Mouse (Mus musculus) lung, postnatal 14 days (tissue): ENCODE measurements around the gene Bspry.
"Not testable (repeated sequence)": the region's sequence is repeated elsewhere in the genome, so short reads cannot be mapped to it uniquely, and the experiment has no call there.

ENCODE experiments used
- DNase-seq: peaks from one replicate; pipeline ENCODE4 v3.0.0; 2021

The Bspry gene

DNA sequence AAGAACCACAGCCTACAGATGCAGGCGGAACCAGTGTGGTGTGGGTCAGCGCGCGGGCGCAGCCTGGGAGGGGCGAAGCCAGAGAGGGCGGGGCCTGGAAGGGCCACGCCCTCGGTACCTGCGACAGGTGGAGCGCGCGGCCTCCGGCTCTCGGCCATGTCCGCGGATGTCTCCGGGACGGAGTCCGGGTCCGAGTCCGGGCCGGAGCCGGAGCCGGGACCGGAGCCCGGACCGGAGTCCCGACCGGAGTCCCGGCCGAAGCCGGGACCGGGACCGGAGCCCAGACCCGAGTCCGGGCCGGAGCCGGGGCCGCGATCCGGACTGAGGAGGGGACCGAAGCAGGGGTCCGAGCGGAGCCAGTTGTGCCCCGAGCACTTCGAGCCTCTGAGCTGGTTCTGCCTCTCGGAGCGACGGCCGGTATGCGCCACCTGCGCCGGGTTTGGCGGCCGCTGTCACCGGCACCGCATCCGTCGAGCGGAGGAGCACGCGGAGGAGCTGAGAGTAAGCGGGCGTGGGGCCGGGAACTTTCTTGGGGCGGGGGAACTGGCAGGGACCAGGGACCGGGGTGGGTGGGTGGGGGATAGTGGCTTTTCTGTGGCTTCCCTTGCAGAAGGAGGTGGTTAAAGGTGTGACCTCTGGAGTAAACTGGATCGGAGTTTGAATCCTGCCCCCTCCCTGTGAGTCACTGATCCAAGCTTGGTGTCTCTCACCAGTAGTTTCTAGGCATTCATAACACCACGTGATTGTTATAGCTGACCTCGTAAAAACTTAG lies at the start of gene Bspry:
TSS of gene Bspry (plus strand) at position 117 of the 772 bp plus-strand sequence.
- DNase-seq, result peak; percentile 60

DNA sequence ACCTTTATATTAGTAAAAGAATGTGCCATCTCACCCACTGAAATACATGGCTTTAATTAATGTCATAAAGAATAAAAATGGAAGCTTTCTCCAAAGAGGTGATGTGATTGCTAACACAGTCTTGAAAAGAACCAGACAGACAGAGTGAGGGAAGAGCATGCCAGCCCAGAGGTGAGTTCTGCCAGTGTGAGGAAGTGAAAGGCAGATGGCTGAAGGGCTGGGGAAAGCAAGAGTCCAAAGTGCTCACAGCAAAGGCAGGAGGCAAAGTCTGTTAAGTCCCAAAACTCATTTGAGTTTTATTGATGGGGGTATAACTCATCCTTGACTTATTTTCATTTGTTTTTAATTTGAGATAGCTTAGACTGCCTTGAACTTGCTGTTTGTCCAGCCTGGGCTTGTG lies 49.2 kb upstream of the Bspry start:
- no peak for DNase-seq

DNA sequence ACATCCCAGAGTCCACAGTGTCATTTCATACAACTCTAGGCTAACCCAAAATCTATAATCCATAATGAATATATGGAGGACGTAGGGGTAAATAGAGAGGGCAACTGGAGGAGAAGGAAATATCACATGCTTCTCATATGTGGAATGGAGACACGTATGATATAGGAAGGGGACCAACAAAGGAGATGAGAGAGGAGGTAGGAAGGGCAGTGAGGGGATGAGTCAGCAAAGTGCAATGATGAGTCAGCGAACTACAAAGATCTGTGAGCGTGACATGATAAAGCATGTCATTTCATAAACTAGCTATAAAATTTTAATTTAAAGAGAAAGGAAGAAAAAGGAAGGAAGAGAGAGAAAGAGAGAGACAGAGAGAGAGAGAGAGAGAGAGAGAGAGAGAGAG lies 48.3 kb upstream of the Bspry start:
- DNase-seq, result no peak

DNA sequence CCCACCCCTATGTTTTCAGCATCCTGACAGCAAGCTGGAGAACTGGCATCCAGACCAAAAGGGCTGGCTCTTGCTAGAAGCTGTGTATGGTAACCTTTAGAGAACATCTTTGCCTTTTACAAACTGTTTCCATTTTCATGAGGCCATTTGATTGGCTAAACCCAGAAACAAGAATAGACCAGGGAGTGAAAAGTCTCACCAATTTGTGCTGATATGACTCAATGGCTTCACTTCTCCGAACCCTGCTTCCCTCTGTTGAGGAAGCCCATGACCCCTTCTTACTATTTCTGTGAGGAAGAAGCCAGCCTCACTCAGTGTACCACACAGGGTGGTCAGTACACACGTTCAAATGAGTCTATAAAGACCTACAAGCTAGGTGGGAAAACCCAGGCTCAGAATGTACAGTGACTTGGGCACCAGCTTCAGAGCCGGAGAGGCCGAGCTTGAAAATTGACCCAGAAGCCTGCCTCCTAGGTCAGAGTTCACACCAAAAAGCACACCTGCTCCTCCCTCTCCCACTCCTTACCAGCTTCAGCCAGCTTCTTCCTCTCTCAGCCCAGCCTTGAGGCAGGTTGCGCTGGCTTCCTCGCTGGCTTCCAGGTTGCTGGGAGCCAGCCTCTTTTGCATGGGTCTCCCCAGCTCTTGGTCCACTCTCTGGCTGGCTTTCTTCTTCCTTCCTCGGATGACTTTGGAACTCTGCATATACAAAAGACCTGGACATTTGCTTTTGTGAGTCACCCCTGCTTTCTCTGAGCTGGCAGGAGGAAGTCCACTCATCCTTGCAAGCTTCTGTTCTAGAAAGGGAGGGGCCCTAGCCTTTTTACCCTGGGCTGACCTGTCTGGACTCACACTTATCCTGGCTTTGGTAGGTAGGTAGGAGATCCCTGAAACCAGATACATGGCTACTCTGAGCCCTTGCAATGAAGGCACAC lies 45.6 kb upstream of the Bspry start:
- DNase-seq, result no peak

DNA sequence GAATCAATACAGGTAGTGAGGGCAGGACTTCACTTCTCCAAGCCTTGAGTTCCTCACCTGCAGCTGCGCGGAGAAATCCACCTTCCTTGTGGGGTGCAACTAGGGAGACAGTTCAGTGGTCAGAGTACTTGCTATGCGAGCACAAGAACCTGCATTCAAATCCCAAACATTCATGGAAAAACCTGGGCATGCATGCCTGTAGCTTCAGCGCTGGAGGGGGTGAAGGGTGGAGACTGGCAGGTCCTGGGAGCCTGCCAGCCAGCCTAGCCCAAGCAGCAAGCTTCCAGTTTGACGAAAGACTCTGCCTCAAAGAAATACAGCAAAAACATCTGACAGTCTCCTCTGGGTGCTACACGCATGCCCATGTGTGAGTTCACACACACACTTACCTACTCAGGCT lies 44.8 kb upstream of the Bspry start, which contains the start of gene Rnf183:
TSS of gene Rnf183 (minus strand) at position 172 of the 400 bp plus-strand sequence.
- no peak for DNase-seq

DNA sequence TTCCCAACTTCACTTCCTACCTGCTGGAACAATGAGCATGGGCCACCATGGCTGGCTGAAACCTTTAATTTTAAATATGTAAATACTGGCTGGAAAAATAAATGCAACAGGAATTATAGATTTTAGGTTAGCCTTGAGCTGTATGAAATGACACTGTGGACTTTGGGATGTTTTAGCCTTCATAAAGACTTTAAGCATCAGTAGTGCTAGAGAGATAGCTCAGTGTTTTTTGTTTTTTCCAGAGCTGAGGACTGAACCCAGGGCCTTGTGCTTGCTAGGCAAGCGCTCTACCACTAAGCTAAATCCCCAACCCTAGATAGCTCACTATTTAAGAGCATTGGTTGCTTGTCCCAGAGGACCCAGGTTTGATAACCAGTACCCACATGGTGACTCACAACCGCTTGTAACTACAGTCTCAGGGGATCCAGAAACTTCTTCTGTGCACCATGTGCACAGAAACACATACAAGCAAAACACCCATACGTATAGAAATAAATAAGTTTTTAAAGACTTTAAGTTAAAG lies 42.5 kb upstream of the Bspry start:
- DNase-seq, result no peak

DNA sequence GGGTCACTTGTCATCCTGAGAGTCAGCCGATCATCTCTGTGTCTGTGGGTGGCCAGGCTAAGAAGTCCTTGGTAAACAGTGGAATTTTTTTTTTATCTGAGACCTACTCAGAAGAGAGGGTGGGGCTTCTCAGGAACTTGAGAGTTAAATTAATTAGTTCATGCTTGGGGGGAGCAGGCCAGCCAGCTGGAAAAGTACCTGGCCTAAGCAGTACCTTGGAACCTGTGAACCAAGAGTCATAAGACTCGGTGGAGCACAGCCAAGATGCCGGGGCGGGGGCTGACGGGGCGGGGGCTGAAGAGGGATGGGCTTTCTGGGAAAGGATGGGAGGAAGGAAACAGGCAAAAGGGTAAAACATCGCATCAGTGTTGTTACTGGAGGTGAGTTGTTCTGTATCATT lies 42.0 kb upstream of the Bspry start:
- DNase-seq, result no peak

DNA sequence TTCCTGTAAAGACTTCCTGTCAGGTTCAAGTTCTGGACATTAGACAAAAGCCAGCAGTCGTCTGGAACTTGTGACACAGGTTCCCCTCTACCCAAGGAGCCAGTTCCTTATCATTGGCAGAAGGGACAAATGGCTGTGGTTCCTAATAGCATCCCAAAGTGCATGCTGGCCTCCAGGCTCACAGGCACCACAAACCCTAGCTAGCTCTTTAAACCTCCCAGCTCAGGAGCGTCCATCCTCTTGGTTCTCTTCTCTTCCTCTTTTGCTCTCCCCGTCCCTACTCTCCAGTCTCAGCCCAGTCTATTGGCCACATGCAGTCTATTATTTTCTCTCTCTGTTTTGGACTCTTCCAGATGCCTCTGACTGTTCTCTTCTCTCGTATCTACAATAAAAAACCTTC lies 40.1 kb upstream of the Bspry start:
- DNase-seq, result no peak

DNA sequence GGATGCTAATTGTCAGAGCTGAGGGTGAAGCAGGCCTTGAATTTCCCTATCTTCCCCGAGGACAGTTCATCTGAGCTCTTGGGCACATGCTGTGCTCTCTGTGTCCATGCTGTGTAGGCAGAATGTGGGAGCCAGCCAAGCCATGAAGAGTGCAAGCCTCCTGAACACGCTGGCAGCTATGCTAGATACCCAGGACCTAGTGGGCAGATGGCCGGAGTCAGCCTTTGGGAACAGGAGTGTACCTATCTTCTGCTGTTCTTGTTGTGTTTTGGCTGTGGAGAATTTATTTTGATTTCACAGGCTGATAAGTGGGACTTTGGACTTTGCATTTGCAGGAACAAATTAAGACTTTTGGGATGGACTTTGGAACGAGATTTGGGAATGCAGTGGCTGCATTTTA lies 39.3 kb upstream of the Bspry start:
- no peak for DNase-seq

DNA sequence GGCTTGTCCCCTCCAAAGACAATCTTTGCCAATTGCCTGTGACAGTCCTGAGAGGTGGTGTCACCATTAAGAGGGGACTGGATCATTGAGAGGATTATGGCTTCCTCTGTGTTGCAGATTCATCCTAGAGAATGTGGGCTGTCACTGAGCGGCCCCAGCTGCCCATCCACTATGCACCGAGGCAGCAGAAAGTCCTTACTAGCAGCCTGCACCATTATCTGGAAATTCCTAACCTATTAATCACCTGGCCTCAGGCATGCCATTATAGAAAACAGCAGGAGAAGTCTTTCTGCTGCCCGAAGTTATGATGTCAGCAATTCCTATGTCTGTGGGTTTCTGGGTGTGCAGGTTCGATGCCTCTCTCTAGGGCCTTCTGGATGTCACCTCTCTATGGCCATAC lies 38.9 kb upstream of the Bspry start:
- no peak for DNase-seq

DNA sequence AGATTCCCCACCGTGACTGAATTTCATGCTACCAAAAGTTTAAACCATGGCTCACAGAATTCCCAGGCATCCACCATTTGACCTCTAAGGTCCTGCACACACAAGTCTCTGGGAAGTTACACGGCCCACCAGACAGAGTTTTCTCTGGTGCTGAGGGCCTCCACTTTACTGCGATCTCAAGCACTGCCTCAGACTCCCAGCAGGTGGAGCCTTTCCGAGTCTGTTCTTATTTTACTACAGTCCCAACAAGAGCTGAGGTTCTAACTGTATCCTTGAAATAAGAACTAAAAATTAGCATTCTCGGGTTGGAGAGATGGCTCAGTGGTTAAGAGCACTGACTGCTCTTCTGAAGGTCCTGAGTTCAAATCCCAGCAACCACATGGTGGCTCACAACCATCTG lies 24.9 kb upstream of the Bspry start:
- peak; percentile 58 for DNase-seq

DNA sequence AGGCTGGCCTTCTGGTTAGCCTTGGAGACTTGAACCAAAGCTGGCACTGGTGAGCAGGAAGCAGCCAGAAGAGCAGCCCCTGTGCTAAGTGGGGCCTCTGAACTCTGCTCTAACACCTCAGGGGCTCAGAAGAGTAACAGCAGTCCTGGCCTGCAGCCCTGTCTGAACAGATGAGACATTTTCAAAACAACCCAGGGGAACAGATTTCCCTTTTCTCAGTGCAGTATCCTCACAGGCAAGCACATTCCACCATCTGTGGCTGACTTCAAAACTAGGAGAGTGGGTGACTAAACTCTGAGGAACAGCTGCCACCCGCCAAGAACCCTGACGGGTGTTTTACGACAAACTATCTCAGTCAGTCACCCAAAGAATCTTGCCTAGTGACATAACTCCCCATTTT lies 20.8 kb upstream of the Bspry start:
- DNase-seq, result peak; percentile 9

DNA sequence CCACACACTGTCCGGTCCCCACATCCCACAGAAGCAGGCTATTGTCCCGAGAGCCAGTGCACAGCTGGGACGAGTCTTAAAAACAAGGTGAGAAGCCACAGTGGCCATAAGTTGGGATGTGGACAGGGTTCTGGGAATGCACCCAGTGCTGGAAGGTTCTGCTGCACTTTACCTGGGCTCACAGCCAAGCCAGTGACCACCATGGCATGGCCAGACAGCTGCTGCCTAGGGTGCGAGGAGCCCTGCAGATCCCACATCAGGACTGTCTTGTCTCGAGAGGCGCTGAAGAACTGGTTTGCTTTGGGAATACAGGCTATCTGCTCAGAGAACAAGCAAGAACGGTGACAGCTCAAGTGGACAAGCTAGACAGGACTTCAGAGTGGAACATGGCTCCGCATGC lies 19.5 kb upstream of the Bspry start:
- no peak for DNase-seq

DNA sequence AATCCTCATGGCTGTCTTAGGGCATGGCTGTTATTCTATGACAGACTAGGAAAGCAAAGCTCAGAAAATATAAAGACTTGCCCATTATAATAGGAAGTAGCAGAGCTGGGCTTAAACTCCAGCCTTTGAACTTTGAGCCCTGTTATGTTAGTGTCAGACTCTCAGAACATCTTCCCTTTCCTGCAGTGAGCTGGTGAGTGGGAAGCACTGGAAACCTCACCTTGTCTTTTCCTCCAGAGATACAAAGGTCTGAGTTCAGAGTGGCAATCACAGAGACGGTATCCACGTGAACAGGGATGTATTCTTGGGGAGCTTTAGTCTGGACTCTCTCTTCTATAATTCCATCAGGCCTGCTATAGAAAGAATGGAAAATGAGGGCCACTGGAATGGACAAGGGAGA lies 16.7 kb upstream of the Bspry start:
- DNase-seq, result no peak

DNA sequence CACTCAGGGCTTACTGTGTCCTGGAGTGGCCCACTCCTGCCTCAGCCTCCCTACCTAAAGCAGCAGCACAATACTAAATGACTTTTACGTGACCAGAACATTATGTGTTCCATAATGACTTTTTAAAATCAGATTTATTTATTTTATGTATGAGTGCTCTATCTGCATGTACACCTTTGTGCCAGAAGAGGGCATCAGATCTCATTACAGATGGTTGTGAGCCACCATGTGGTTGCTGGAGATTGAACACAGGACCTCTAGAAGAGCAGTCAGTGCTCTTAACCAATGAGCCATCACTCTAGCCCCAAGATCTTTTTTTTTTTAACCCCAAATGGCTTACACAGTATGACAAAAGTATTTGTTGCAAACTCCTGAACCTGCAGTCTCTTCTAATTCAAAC lies 11.7 kb upstream of the Bspry start:
- DNase-seq, result no peak

DNA sequence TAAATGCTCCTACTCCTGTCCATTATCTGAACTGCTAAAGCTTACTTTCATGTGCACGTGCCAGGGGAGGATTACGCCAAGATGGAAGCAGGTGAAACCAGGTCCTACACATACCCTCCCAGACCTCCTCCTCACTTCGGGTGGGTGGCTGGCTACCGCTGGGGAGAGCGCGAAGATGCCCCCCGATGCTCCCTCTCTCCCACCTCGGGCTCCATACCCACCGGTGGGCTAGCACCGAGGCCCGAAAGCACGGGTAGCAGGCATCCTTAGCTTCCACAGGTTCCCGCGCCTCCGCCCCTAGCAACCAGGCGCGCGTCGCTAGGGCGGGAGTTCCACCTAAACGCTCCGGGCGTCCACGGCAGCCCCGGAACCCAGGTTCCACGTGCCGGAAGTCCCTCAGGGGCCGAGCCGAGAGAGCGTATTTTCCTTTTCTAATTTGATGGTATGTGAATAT lies 9.2 kb upstream of the Bspry start, which contains the start of gene Wdr31:
TSS of gene Wdr31 (minus strand) at position 299 of the 454 bp plus-strand sequence.
- DNase-seq, result peak; percentile 80

DNA sequence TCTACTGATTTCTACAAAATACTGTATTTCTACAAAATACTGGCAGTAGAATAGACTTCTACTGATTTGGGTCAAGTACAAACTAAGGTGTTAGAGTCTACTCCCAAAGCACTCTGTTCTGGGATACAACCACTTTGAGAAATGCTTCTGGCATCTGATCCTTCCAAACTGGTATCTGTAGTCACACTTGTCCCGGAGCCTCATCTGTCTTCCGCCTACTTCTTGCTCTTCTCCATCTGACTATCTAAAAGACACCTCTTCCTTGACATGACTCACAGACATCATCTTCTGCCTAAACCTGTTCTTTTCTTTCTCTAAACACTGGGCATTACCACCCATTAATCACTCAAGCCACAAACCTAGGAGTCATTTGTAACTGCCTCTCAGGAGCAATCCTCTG lies 7.8 kb upstream of the Bspry start:
- no peak for DNase-seq

DNA sequence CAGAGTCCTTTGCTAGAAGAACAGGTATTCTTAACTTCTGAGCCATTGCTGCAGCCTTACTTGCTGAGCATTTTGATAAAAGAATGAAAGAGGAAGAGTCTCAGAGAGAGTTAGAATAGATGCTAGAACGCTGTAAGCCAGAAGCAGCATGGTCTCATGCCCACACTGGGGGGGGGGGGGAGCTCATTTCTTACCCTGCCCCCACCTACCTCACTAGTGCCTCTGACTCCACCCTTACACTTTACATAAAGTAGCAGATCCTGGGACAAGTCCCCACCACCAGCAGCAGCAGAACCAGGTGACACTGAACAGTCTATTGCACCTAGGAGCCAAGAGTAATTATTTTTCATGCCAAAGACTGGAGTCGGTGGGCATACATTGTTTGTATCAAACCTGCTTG lies 4.7 kb upstream of the Bspry start:
- DNase-seq, result no peak

DNA sequence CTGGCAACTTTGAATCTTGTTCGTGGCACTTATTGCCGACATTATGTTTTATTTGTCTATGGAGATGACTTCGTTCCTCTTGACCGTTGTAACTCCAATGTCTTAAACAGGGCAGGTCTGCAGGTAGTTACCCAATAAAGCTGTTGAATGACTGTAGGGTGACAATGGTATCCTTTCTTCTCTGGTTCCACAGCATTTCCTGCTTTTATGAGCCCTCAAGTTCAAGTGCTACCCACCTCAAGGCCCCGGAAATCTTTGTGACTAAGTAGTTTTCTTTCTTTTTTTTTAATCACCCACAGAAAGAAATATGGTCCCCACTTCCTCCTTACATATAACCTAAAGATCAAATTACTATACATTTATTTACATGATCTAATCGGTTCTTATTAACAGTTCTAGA lies 4.1 kb upstream of the Bspry start:
- no peak for DNase-seq

DNA sequence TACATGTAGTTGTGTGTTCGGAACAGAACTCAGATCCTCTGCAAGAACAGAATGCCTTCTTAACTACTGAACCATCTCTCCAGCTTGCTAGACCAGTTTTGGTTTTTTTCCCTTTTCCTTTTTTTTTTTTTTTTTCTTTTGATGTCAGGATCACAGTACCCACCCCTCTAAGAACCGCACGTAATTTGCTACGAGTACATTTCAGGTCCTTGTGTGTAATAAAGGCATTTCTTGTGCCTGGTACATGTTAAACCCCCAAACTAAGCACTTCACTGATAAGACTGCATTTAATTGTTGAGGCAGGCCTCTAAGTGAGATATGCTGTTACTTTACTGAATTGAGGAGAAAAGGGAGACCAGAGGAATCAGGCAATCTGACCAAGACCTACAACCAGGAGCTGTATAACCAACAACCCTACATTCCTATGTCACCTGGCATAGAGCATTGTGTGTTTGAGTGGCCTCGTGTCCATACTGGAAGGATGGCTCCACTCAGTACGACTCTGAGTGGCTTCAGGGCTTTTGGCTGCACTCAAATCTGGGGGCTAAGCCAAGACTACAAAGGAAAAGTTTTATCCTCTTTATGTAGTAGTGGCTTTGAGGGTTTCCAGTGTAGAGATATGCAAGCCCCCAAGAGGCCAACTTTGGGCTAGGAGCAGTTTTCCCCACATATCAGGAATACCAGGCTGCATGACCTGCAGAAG lies 2.2 kb upstream of the Bspry start:
- no peak for DNase-seq

DNA sequence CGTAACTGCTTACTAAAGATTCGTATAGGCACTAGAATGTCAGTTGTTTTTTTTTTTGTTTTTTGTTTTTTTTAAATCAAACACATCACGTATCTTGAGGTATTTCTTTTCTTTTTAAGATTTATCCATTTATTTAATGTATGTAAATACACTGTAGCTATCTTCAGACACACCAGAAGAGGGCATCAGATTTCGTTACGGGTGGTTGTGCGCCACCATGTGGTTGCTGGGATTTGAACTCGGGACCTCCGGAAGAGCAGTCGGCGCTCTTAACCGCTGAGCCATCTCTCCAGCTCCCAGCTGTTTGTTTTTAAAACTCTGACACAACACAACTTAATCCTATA lies 288 bp upstream of the Bspry start:
- DNase-seq, result not testable (repeated sequence)

DNA sequence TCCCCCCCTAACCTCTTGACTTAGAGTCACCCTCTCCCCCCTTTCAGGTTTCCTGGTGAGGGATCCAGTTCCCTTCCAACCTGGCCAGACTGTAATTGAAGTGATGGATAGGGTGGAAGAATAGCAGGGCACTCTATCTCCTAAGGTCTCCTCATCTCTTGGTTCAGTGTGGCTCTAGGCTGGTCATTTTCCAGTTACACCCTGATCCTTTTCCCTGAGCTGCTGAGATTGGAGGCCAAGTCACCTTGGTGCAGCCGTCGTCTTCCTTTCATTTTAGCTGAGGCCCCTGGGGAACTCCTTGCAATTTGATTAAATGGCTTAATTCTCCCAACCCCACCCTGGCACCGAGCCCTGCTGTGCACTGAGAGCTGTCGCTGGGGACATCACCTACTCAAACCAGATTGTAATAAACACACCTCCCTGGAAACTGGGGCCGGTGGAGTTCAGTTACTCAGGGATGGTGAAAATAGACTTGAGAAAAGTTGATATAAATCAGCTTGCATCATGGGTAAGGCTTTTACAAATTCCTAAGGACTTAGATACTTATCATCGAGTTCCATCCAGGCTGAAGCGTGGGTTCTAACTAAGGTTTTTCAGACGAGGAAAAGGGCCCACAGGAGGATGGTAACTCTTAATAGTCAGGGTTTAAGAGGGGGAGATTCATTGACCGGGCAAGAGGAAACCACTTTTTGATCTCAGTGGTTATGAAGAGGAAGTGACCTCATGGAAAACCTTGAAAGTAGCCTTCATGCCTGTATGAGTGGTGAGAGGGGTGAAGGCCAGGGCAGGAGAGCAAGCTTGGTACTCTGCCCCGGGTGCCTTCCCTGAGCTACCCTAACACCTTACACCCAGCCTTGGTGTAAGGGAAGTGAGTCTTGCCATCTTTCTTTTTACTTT lies 1.1 kb downstream of the Bspry start:
- DNase-seq, result peak; percentile 18
